Mouse (Mus musculus) MEL (cell line): ENCODE measurements at regions not wholly inside any gene's neighbourhood (a gene's known extent, or its start where the extent isn't known, plus 50 kb on each side); places are given as distances from the start of the nearest gene placed in this dataset.

Experiments used
- DNase-seq: peaks from one replicate; pipeline ENCODE4 v3.0.0; 2011; ENCODE audit warnings: low read depth, low spot score
- H3K27ac ChIP-seq: 2 replicates; pipeline ENCODE4 v1.5.1; 2012; ENCODE audit warnings: low read depth, mild to moderate bottlenecking, control low read depth, low read length, moderate library complexity; ENCODE audit not compliant: control insufficient read depth
- H3K27me3 ChIP-seq, 2 experiments: fragments of 150-350 bp in 1 of 2; sonication (generic) in 1 of 2; 2 replicates each; pipeline ENCODE4 v1.6.1; 2012; ENCODE audit warnings: low read length in 2 of 2, mild to moderate bottlenecking in 2 of 2, improper control_type of control experiment in 1 of 2, moderate library complexity in 1 of 2; ENCODE audit not compliant: insufficient read depth in 2 of 2, control insufficient read depth in 1 of 2
- H3K36me3 ChIP-seq, 2 experiments: 2 replicates each; pipeline ENCODE4 v1.6.1; 2012 to 2014; ENCODE audit warnings: low read length in 2 of 2, improper control_type of control experiment in 1 of 2, inconsistent platforms in 1 of 2, mild to moderate bottlenecking in 1 of 2; ENCODE audit not compliant: insufficient read depth in 2 of 2, control insufficient read depth in 1 of 2
- H3K4me1 ChIP-seq, 2 experiments: fragments of 150-350 bp in 1 of 2; sonication (generic) in 1 of 2; 2 replicates each; pipeline ENCODE4 v1.6.1; 2012; ENCODE audit warnings: low read length in 2 of 2, improper control_type of control experiment in 1 of 2, mild to moderate bottlenecking in 1 of 2; ENCODE audit not compliant: insufficient read depth in 2 of 2, control insufficient read depth in 1 of 2
- H3K4me3 ChIP-seq, 2 experiments: fragments of 150-350 bp in 1 of 2; sonication (generic) in 1 of 2; 2 replicates each; pipeline ENCODE4 v1.5.1; 2012; ENCODE audit warnings: low read depth in 2 of 2, low read length in 2 of 2, mild to moderate bottlenecking in 2 of 2, moderate library complexity in 2 of 2, control low read depth in 1 of 2, improper control_type of control experiment in 1 of 2; ENCODE audit not compliant: control insufficient read depth in 1 of 2, insufficient read depth in 1 of 2
- H3K79me2 ChIP-seq: 2 replicates; pipeline ENCODE4 v1.6.1; 2012; ENCODE audit warnings: mild to moderate bottlenecking, low read length, moderate library complexity; ENCODE audit not compliant: control insufficient read depth, poor library complexity, insufficient read depth
- H3K9ac ChIP-seq: 2 replicates; pipeline ENCODE4 v1.6.1; 2012; ENCODE audit warnings: low read depth, mild to moderate bottlenecking, control low read depth, low read length, moderate library complexity; ENCODE audit not compliant: control insufficient read depth, poor library complexity, severe bottlenecking
- H3K9me3 ChIP-seq: fragments of 150-350 bp; sonication (generic); replicated peaks from 2 replicates; pipeline ENCODE4 v1.6.1; 2012; ENCODE audit warnings: mild to moderate bottlenecking, low read length, improper control_type of control experiment, moderate library complexity; ENCODE audit not compliant: insufficient read depth
- BHLHE40 ChIP-seq: IDR thresholded peaks from 2 replicates; pipeline ENCODE4 v1.6.1; 2012; ENCODE audit warnings: low read depth, mild to moderate bottlenecking, inconsistent platforms, low read length, improper control_type of control experiment, borderline replicate concordance
- CHD1 ChIP-seq: IDR thresholded peaks from 2 replicates; pipeline ENCODE4 v1.6.1; 2012; ENCODE audit warnings: low read depth, mild to moderate bottlenecking, inconsistent platforms, low read length, improper control_type of control experiment
- CHD2 ChIP-seq: IDR thresholded peaks from 2 replicates; pipeline ENCODE4 v1.6.1; 2011; ENCODE audit warnings: low read length, improper control_type of control experiment
- EP300 ChIP-seq, 2 experiments: IDR thresholded peaks; 2 replicates each; pipeline ENCODE4 v1.6.1; 2011; ENCODE audit warnings: improper control_type of control experiment in 2 of 2, low read length in 2 of 2, low read depth in 1 of 2, mild to moderate bottlenecking in 1 of 2
- GABPA ChIP-seq: IDR thresholded peaks from 2 replicates; pipeline ENCODE4 v1.6.1; 2012; ENCODE audit warnings: low read depth, mild to moderate bottlenecking, inconsistent platforms, low read length, improper control_type of control experiment, moderate library complexity
- GATA1 ChIP-seq: IDR thresholded peaks from 2 replicates; pipeline ENCODE4 v1.6.1; 2011; ENCODE audit warnings: low read depth, low read length, improper control_type of control experiment
- HCFC1 ChIP-seq: IDR thresholded peaks from 2 replicates; pipeline ENCODE4 v1.6.1; 2012; ENCODE audit warnings: low read depth, mild to moderate bottlenecking, inconsistent platforms, low read length, improper control_type of control experiment, moderate library complexity
- JUND ChIP-seq: IDR thresholded peaks from 2 replicates; pipeline ENCODE4 v1.6.1; 2011; ENCODE audit warnings: low read depth, mild to moderate bottlenecking, improper control_type of control experiment, low read length
- MEF2A ChIP-seq: IDR thresholded peaks from 2 replicates; pipeline ENCODE4 v1.6.1; 2014; ENCODE audit warnings: low read depth, mild to moderate bottlenecking, inconsistent platforms, low read length, improper control_type of control experiment; ENCODE audit not compliant: poor library complexity, insufficient replicate concordance, severe bottlenecking; ENCODE audit errors: extremely low read depth
- MXI1 ChIP-seq: IDR thresholded peaks from 2 replicates; pipeline ENCODE4 v1.6.1; 2011; ENCODE audit warnings: mild to moderate bottlenecking, low read depth, low read length, improper control_type of control experiment
- NRF1 ChIP-seq: IDR thresholded peaks from 2 replicates; pipeline ENCODE4 v1.6.1; 2014; ENCODE audit warnings: low read depth, mild to moderate bottlenecking, inconsistent platforms, low read length, improper control_type of control experiment, moderate library complexity; ENCODE audit not compliant: poor library complexity, insufficient read depth, severe bottlenecking
- POLR2A ChIP-seq, 2 experiments: IDR thresholded peaks; 2 replicates each; pipeline ENCODE4 v1.6.1; 2011 to 2012; ENCODE audit warnings: low read length in 2 of 2, mild to moderate bottlenecking in 2 of 2, control low read depth in 1 of 2, improper control_type of control experiment in 1 of 2, low read depth in 1 of 2, moderate library complexity in 1 of 2; ENCODE audit not compliant: control insufficient read depth in 1 of 2, insufficient read depth in 1 of 2, poor library complexity in 1 of 2
- POLR2AphosphoS2 ChIP-seq: IDR thresholded peaks from 2 replicates; pipeline ENCODE4 v1.6.1; 2011; ENCODE audit warnings: low read length, improper control_type of control experiment
- POLR2AphosphoS5 ChIP-seq: IDR thresholded peaks from 2 replicates; pipeline ENCODE4 v1.6.1; 2012; ENCODE audit warnings: low read depth, borderline replicate concordance, mild to moderate bottlenecking, inconsistent platforms, low read length, moderate library complexity, mixed read lengths
- RAD21 ChIP-seq: IDR thresholded peaks from 2 replicates; pipeline ENCODE4 v1.6.1; 2011; ENCODE audit warnings: mild to moderate bottlenecking, low read depth, low read length, improper control_type of control experiment
- TAL1 ChIP-seq: IDR thresholded peaks from 2 replicates; pipeline ENCODE4 v1.6.1; 2012; ENCODE audit warnings: mild to moderate bottlenecking, inconsistent platforms, low read length, moderate library complexity, mixed read lengths
- TBP ChIP-seq: IDR thresholded peaks from 2 replicates; pipeline ENCODE4 v1.8.0; 2011; ENCODE audit warnings: low read depth, low read length, improper control_type of control experiment
- UBTF ChIP-seq: IDR thresholded peaks from 2 replicates; pipeline ENCODE4 v1.6.1; 2012; ENCODE audit warnings: low read depth, mild to moderate bottlenecking, inconsistent platforms, low read length, improper control_type of control experiment, moderate library complexity, borderline replicate concordance; ENCODE audit not compliant: insufficient read depth
- USF2 ChIP-seq, 2 experiments: IDR thresholded peaks; 2 replicates each; pipeline ENCODE4 v1.6.1; 2011 to 2012; ENCODE audit warnings: improper control_type of control experiment in 2 of 2, low read length in 2 of 2, borderline replicate concordance in 1 of 2, inconsistent platforms in 1 of 2, low read depth in 1 of 2, mild to moderate bottlenecking in 1 of 2; ENCODE audit not compliant: insufficient read depth in 1 of 2
- ZC3H11A ChIP-seq: IDR thresholded peaks from 2 replicates; pipeline ENCODE4 v1.6.1; 2012; ENCODE audit warnings: low read depth, mild to moderate bottlenecking, inconsistent platforms, low read length, improper control_type of control experiment
- ZKSCAN1 ChIP-seq: IDR thresholded peaks from 2 replicates; pipeline ENCODE4 v1.6.1; 2012; ENCODE audit warnings: low read depth, mild to moderate bottlenecking, inconsistent platforms, low read length, improper control_type of control experiment, moderate library complexity

- TF ChIP-seq POLR2AphosphoS2 = no peak
- no peak for TF ChIP-seq CHD1
- TF ChIP-seq HCFC1 = no peak
- no peak for TF ChIP-seq JUND
- TF ChIP-seq POLR2AphosphoS5 = no peak
- TF ChIP-seq MXI1 = no peak
- no peak for TF ChIP-seq GATA1
- TF ChIP-seq EP300 (IDR thresholded peaks at IDR 0.05; ENCODE audit: low read depth in 1 of 2, low read length in 2 of 2) = no peak
- TF ChIP-seq GABPA = no peak
- TF ChIP-seq ZKSCAN1 = no peak
- TF ChIP-seq POLR2A (IDR thresholded peaks at IDR 0.05; ENCODE audit: control insufficient read depth in 1 of 2, insufficient read depth in 1 of 2, low read depth in 1 of 2, low read length in 2 of 2, poor library complexity in 1 of 2) = no peak
- no peak for TF ChIP-seq CHD2
- TF ChIP-seq BHLHE40 = no peak
- TF ChIP-seq RAD21 = no peak
- no peak for TF ChIP-seq UBTF
- TF ChIP-seq NRF1 = no peak
- TF ChIP-seq MEF2A = no peak
- Histone ChIP-seq H3K9ac (no peak overlapping the region), H3K4me3 (no peak overlapping the region)
Observed at GRCm38 (mm10) chr2:131670876-131671275, 108.8 kb upstream of the Adra1d start.

DNA sequence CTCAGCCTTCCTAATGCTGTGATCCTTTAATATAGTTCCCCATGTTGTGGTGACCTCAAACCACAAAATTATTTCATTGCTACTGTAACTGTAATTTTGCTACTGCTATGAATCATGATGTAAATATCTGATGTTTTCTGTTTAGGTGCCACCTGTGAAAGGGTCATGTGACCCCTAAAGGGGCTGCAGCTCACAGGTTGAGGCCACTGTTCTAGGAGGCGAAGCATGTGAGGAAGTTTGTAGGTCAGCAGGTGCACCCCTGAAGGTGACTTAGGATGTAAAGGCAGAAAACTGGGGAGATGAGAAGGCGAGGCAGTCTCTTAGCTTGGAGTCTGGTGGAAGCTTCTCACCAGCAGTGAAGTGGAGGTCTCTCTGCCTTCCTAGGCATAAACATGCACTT, 105.8 kb upstream of the Adra1d start:
- no peak overlapping the region for H3K4me3 ChIP-seq
- no peak overlapping the region for H3K9ac ChIP-seq
- H3K4me1 ChIP-seq = no peaks in the 10 kb centered on the region
- H3K79me2 ChIP-seq = no peaks in the 10 kb centered on the region
- no peaks in the 10 kb centered on the region for H3K36me3 ChIP-seq
- no peak for DNase-seq
- H3K27ac ChIP-seq = no peak overlapping the region
- no peak for TF ChIP-seq ZC3H11A
- no peak for TF ChIP-seq TBP
- TF ChIP-seq TAL1 = no peak
- TF ChIP-seq USF2 (IDR thresholded peaks at IDR 0.05; ENCODE audit: borderline replicate concordance in 1 of 2, insufficient read depth in 1 of 2, low read depth in 1 of 2, low read length in 2 of 2) = no peak
- no peak for TF ChIP-seq HCFC1
- no peaks in the 10 kb centered on the region for H3K27me3 ChIP-seq
- H3K9me3 ChIP-seq = no peaks in the 10 kb centered on the region

More at GRCm38 (mm10) chr2:131670876-131671275, 108.8 kb upstream of the Adra1d start:
- no peaks in the 10 kb centered on the region for H3K79me2 ChIP-seq
- no peak for DNase-seq
- H3K9me3 ChIP-seq = no peaks in the 10 kb centered on the region
- H3K27ac ChIP-seq = no peak overlapping the region
- no peaks in the 10 kb centered on the region for H3K4me1 ChIP-seq
- no peaks in the 10 kb centered on the region for H3K36me3 ChIP-seq
- no peaks in the 10 kb centered on the region for H3K27me3 ChIP-seq
